Mouse (Mus musculus): ENCODE measurements around the gene Grk5.

- TF ChIP-seq CTCF (IDR thresholded peaks at IDR 0.05; ENCODE audit: low read depth, low read length) = no peak
- no peak for TF ChIP-seq POLR2A (IDR thresholded peaks at IDR 0.05; ENCODE audit: insufficient read depth, low read length)
These were observed at the start of gene Grk5 for GRCm38 (mm10) chr19:60889714-60890315.
